10 mouse cellular contexts compared by ENCODE assay signal in the genomic region with DNA sequence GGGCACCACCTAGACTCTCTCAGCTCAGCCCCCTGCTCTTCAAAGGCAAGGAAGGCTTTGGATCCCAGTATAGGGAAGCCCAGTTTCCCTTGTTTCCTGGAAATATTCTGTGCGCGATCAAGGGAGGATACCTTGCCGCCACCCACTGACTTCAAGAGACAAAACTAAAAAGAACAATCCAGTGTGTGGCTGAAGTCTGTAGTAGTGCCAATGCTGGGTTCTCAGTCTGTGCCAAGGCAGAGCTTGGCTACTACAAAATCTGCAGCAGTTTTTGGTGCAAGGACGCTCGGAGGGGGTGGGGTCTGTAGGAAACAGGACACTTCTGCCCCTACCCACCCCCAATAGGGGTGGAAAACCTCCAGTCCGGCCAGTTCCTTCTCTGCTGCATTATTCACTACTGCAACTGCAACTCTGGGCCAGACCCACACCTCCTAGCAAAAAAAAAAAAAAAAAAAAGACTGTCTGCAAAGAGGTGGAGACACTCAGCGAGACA. TPM values are rescaled to one million over a fixed set of nuclear protein-coding genes. Genes with fewer than 3 reads are reported as not detected.
DNase-seq lines count a peak whose midpoint lies in the region; ATAC-seq and TF ChIP-seq lines count a peak whose summit lies in the region.
"Had no signal": no experiment of that assay in that cellular context is flagged by ENCODE, and none has a peak within 500 bp of the region (broad histone marks: within the 10 kb centered on the region; RNA-seq: fewer than 3 reads in every experiment).

No protein-coding gene starts in this region.

- no peak for DNase-seq in layer of hippocampus, adult 2 months (ENCODE audit: low spot score in 2 of 2)
- DNase-seq in layer of hippocampus, adult 9-11 months, result no peak
- no peak for DNase-seq in intestine, embryonic 14.5 days (ENCODE audit: low spot score)
- DNase-seq in frontal cortex, adult 2 months (ENCODE audit: extremely low spot score in 1 of 2, low spot score in 1 of 2), result no peak
- no peak for DNase-seq in lung, adult 18-20 months
- no peak for DNase-seq in kidney, adult 18-20 months
- DNase-seq: kidney, adult 11 months; spleen, adult 18-20 months had no signal

- ATAC-seq in forebrain, embryonic 13.5 days, result no peak
- ATAC-seq in intestine, embryonic 14.5 days (replicated peaks; ENCODE audit: low FRiP score, low TSS enrichment, low read depth), result no peak
- ATAC-seq in neural tube, embryonic 13.5 days (ENCODE audit: low read depth), result no peak

- no peaks in the 10 kb centered on the region for H3K9me3 ChIP-seq in forebrain, embryonic 13.5 days (replicated peaks)
- no peaks in the 10 kb centered on the region for H3K9me3 ChIP-seq in intestine, embryonic 14.5 days (ENCODE audit: control insufficient read depth, low read length)
- no peaks in the 10 kb centered on the region for H3K9me3 ChIP-seq in neural tube, embryonic 13.5 days

- TF ChIP-seq CTCF in layer of hippocampus, adult 2 months (conservative IDR thresholded peaks at IDR 0.05), result no peak

- H3K4me1 ChIP-seq in forebrain, embryonic 13.5 days, result peaks cover 75% of the 10 kb centered on the region
- H3K4me1 ChIP-seq in intestine, embryonic 14.5 days (replicated peaks; ENCODE audit: control insufficient read depth, insufficient read depth, low read length), result peaks cover 45% of the 10 kb centered on the region
- H3K4me1 ChIP-seq in neural tube, embryonic 13.5 days (replicated peaks), result peaks cover 80% of the 10 kb centered on the region

- H3K36me3 ChIP-seq in forebrain, embryonic 13.5 days (ENCODE audit: poor library complexity, severe bottlenecking), result peaks cover 7% of the 10 kb centered on the region; the same call in 1 of the 2 replicates
- no peaks in the 10 kb centered on the region for H3K36me3 ChIP-seq in intestine, embryonic 14.5 days (ENCODE audit: control insufficient read depth, insufficient read depth, low read length)
- peaks cover 2% of the 10 kb centered on the region; the same call in 1 of the 2 replicates for H3K36me3 ChIP-seq in neural tube, embryonic 13.5 days

- WGBS in forebrain, embryonic 13.5 days, result 52% methylated on average over 7 of the region's 7 CpGs
- WGBS in intestine, embryonic 14.5 days, result 60% methylated on average over 7 of the region's 7 CpGs
- 42% methylated on average over 7 of the region's 7 CpGs for WGBS in neural tube, embryonic 13.5 days

- peak overlapping the region; percentile 69; the same call in 1 of the 2 replicates for H3K27ac ChIP-seq in layer of hippocampus, adult 2 months
- H3K27ac ChIP-seq in forebrain, embryonic 13.5 days, result peak overlapping the region; percentile 31; the same call in 1 of the 2 replicates
- no peak overlapping the region for H3K27ac ChIP-seq in intestine, embryonic 14.5 days (ENCODE audit: low read depth)
- no peak overlapping the region; the same call in 1 of the 2 replicates for H3K27ac ChIP-seq in neural tube, embryonic 13.5 days (replicated peaks)

- H3K9ac ChIP-seq in forebrain, embryonic 13.5 days, result peak overlapping the region; percentile 93
- H3K9ac ChIP-seq in intestine, embryonic 14.5 days (ENCODE audit: low read length), result no peak overlapping the region
- peak overlapping the region; percentile 94 for H3K9ac ChIP-seq in neural tube, embryonic 13.5 days

- peak overlapping the region; percentile 96 for H3K4me2 ChIP-seq in forebrain, embryonic 13.5 days
- H3K4me2 ChIP-seq in intestine, embryonic 14.5 days (ENCODE audit: low read length), result peak overlapping the region; percentile 97
- peak overlapping the region; percentile 89 for H3K4me2 ChIP-seq in neural tube, embryonic 13.5 days

- peak overlapping the region; percentile 30; the same call in 1 of the 2 replicates for H3K4me3 ChIP-seq in layer of hippocampus, adult 2 months
- H3K4me3 ChIP-seq in forebrain, embryonic 13.5 days, result peak overlapping the region; percentile 81
- no peak overlapping the region for H3K4me3 ChIP-seq in intestine, embryonic 14.5 days (ENCODE audit: low read depth, low read length)
- peak overlapping the region; percentile 85 for H3K4me3 ChIP-seq in neural tube, embryonic 13.5 days

- H3K27me3 ChIP-seq in forebrain, embryonic 13.5 days, result no peaks in the 10 kb centered on the region
- H3K27me3 ChIP-seq in intestine, embryonic 14.5 days (replicated peaks; ENCODE audit: control insufficient read depth, insufficient read depth, low read length), result no peaks in the 10 kb centered on the region; the same call in 1 of the 2 replicates
- H3K27me3 ChIP-seq in neural tube, embryonic 13.5 days, result no peaks in the 10 kb centered on the region

RNA-seq across cellular contexts. Expression of gene Ccdc85c, which starts 3.0 kb away (rescaled TPM):
- total RNA-seq in layer of hippocampus, adult 2 months (2021), result 10 to 100 TPM; 68.4 to 68.5 TPM
- polyA plus RNA-seq in forebrain, embryonic 13.5 days (2015; fragmentation: Nextera tagmentation; extraction: Ambion mirVana), result 16.2 and 17.4 TPM in 2 replicates
- 10.9 and 11.2 TPM in 2 replicates for polyA plus RNA-seq in intestine, embryonic 14.5 days (2014; fragmentation: Nextera tagmentation; extraction: Ambion mirVana)
- polyA plus RNA-seq in neural tube, embryonic 13.5 days (2015; fragmentation: Nextera tagmentation; extraction: Ambion mirVana), result 14.5 and 15.8 TPM in 2 replicates
- polyA plus RNA-seq in frontal cortex, adult 2 months (2012; rRNA removed), result 44.2 and 44.8 TPM in 2 replicates

RNA-seq across cellular contexts. Expression of gene Hhipl1, which starts 33.9 kb away (rescaled TPM):
- 1 to 10 TPM; 5.1 to 6.4 TPM for total RNA-seq in layer of hippocampus, adult 2 months (2021)
- polyA plus RNA-seq in forebrain, embryonic 13.5 days (2015; fragmentation: Nextera tagmentation; extraction: Ambion mirVana), result 2.5 and 2.7 TPM in 2 replicates
- polyA plus RNA-seq in intestine, embryonic 14.5 days (2014; fragmentation: Nextera tagmentation; extraction: Ambion mirVana), result 0.28 and 0.67 TPM in 2 replicates
- polyA plus RNA-seq in neural tube, embryonic 13.5 days (2015; fragmentation: Nextera tagmentation; extraction: Ambion mirVana), result 1.6 TPM in 2 replicates
- 10.3 and 10.6 TPM in 2 replicates for polyA plus RNA-seq in frontal cortex, adult 2 months (2012; rRNA removed)

Comparison
In these comparisons a context has a peak if more than half of its experiments do, and no peak if none do; other contexts are left out.
1. H3K27ac ChIP-seq: peak in layer of hippocampus, adult 2 months (single experiment) and forebrain, embryonic 13.5 days (single experiment); none in intestine, embryonic 14.5 days (single experiment) and neural tube, embryonic 13.5 days (single experiment).
2. Peak in every context shown above with its lines, with median percentiles within 50 percentile points of each other: H3K4me2 ChIP-seq.